Mouse (Mus musculus) G1E-ER4 (cell line): ENCODE measurements around the gene Grik2. TPM values are rescaled to one million over a fixed set of nuclear protein-coding genes. Genes with fewer than 3 reads are reported as not detected.

Experiments used
- GATA1 ChIP-seq: IDR thresholded peaks from one replicate; pipeline ENCODE4 v1.8.0; 2012; ENCODE audit warnings: low read length, inconsistent platforms
- polyA plus RNA-seq: library from polyadenylated mRNA; stranded (reverse); fragments of >175 nt; gene quantifications from 2 replicates; pipeline ENCODE4 v1.2.3, GENCODE M21; 2012

Gene Grik2
- polyA plus RNA-seq, 1 experiment, result not detected

DNA sequence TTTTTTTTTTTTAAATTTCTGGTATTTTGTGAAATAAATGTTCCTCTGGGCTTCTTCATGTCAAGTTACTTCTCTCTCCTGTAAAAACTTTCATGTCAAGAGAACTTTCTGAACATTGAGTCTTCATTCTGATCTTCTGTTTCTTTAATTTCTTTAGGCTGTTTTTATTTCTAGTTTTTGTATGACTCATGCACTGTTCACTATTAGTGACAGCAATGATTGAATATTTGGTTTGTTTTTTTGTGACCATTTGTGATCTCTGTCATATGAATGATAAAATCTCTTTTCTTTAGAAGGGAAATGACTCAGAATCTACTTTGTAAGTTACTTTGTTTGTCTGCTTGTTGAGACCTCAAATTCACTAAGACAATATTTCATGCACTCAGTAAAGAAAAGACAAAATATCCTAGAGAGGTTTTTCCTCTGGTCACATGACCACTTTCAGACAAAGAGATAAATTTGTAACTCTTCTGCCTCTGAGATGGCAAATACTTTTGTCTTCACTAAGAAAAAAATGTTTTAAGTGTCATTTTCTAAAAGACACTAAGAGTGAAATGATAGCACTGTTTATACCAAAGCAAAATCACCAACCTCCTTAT, 596.7 kb downstream of the Grik2 start:
- no peak for TF ChIP-seq GATA1

DNA sequence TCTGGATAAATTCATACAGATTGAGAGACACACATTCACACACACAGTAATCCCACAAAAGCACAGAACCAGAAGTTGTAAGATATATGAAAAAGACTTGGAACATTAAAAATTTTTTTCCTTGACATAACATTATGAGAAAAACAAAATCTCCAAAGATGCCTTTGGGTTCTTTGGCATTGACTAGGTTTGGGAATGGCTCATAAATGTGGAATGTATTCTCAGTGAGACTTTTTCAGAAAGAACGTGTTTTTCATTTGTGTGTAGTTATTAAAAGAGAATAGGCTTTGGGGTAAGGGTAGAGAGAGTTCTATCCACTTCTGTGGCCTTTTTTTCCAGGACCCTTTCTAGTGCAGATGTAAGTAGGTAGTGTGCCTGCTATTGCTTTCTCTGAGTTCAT, 597.3 kb downstream of the Grik2 start:
- TF ChIP-seq GATA1, result no peak

DNA sequence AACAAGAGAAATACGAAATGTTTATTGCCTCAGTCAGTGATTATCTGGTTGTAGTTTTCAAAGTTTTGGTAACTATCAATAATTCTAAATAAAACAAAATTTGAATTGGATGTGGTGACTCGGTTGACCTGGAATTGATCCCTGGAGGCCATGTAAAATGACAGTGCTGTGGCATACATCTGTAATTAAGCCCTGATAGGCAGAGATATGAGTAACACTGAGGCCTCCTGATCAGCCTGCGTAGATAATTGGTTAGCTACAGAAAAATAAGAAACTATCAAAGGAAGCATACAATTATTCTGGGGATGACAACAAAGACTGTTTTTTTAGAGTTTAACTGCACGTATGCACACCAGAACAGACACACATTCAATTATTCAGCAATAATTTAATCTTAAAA, 634.4 kb downstream of the Grik2 start:
- TF ChIP-seq GATA1, result no peak

DNA sequence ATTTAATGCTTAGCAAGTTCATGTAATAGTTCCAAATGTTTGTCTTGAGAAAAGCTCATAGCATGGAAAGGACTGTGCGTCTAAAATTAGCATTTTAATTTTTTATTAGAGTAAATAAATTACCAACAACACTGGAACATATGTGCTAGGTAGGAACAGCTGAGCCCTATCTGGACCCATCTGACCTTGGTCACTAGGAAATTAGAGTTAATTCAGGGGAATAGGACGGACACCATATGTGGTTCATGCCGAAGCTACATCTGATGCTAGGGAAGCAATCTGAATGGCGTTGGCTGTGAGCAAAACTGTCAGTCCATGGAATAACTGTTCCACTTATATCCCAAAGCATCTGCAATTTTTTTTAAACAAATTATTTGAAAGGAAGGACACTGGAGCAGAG, 638.9 kb downstream of the Grik2 start:
- TF ChIP-seq GATA1, result no peak

DNA sequence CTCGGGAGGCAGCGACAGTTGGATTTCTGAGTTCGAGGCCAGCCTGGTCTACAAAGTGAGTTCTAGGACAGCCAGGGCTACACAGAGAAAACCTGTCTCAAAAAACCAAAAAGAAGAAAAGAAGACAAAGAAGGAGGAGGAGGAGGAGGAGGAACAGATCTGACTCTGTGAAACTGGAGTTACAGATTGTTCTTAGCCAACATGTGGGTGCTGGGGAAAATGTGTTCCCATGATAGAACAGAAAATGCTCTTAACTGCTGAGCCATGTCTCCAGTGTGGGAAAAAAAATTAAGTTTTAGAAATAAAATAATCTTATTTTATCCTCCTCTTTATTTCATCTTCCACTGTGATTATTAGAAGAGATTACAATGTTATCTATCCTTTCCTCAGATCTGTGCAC, 645.9 kb downstream of the Grik2 start:
- TF ChIP-seq GATA1, result no peak

DNA sequence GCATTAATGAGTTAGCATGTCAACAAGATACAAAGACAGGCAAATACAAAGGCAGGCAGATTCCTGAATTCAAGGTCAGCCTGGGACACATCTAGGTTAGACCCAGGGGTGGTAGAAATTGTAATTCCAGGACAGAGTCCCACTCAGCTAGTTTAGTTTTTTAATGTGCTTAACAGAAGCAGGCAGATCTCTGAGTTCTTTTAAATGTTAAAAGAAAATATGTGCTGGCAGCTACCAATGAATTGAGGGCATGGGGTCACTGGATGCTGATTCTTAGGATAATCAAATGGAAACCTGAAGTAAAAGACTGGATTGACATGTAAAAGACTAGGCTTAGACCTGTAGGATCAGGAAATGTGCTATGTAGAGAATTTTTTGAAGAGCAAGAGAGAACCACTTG, 651.8 kb downstream of the Grik2 start:
- no peak for TF ChIP-seq GATA1

DNA sequence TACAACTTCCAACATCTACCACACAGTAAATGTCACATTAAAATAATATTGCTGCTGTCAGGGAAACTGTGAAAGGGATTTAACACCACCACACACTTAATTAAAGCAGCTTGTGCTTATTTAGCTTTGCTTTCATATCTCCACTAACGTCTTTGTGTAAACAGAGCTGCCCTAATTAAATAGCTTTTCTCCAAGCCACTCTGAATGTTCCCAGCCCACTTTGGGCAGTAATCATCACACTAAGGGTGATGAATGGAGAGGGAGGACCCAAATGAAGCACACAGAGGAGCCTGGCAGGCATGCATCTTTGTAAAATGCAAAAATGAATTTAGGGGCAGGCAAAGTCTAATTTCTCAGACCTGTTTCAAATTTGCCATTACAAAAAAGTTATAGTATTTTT, 657.3 kb downstream of the Grik2 start:
- no peak for TF ChIP-seq GATA1

DNA sequence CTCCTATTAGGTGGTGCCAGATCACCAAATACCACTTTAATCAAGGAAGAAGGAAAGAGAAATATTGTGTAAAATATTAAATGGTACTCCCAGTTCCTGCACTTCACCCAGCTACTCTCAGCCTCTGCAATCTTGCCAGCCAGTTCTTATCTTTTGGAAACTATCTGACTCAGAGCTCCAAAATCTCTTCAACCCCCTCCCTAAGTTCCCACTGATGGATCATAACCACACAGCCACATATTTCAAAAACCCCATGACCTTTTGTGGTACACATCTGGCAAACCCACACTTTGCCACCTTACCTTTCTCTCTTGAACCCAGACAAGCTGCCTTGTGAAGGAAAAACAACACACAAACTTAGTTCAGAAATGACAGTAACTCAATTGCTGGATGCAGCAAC, 738.2 kb downstream of the Grik2 start:
- TF ChIP-seq GATA1, result no peak

DNA sequence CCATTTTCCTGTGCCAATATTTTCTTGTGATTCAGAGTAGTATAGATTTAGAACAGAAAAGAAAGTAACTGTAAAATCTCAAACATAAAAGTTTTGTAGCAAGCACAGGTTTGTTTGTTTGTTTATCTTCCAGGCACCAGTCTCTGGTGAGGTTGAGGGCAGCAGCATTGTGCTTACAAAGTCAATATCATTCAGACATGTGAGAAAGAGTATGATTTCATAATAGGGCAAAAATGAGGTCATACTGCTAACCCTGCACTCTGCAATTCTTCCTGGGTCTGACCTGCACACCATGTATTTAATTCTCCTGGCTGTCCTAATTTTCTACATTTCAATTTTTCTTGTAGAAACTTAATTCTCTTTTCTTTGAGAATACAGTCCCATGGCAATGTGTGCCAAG, 739.2 kb downstream of the Grik2 start:
- no peak for TF ChIP-seq GATA1
